Mouse (Mus musculus) forebrain, embryonic 14.5 days (tissue): ENCODE results near the gene Stk24. TPM values are rescaled to one million over a fixed set of nuclear protein-coding genes. Genes with fewer than 3 reads are reported as not detected.

ENCODE experiments used
- ATAC-seq: fragments of 200-750 bp; cut with Nextera tagmentation; 2 replicates; pipeline ENCODE4 v1.8.0; 2017; ENCODE audit warnings: mild to moderate bottlenecking, moderate library complexity
- DNase-seq: peaks from one replicate; pipeline ENCODE4 v3.0.0-alpha.2; 2015; ENCODE audit warnings: low spot score
- H3K27ac ChIP-seq: fragments of 300-500 bp; sonication (generic); 2 replicates; pipeline ENCODE4 v1.5.1; 2014; ENCODE audit warnings: low read depth, mild to moderate bottlenecking, control low read depth, low read length, moderate library complexity
- H3K27me3 ChIP-seq: fragments of 300-500 bp; sonication (generic); replicated peaks from 2 replicates; pipeline ENCODE4 v1.6.1; 2014; ENCODE audit warnings: low read length, control low read depth, mixed read lengths; ENCODE audit not compliant: control insufficient read depth, insufficient read depth
- H3K36me3 ChIP-seq: fragments of 300-500 bp; sonication (generic); 2 replicates; pipeline ENCODE4 v1.6.1; 2014; ENCODE audit warnings: low read length, control low read depth; ENCODE audit not compliant: control insufficient read depth, insufficient read depth
- H3K4me1 ChIP-seq: fragments of 300-500 bp; sonication (generic); 2 replicates; pipeline ENCODE4 v1.6.1; 2014; ENCODE audit warnings: antibody characterized with exemption, low read length, control low read depth; ENCODE audit not compliant: control insufficient read depth, insufficient read depth
- H3K4me2 ChIP-seq: fragments of 300-500 bp; sonication (generic); 2 replicates; pipeline ENCODE4 v1.6.1; 2014; ENCODE audit warnings: mild to moderate bottlenecking, control low read depth, low read length
- H3K4me3 ChIP-seq: fragments of 300-500 bp; sonication (generic); 2 replicates; pipeline ENCODE4 v1.5.1; 2014; ENCODE audit warnings: low read depth, low read length, control low read depth
- H3K9ac ChIP-seq: fragments of 300-500 bp; sonication (generic); 2 replicates; pipeline ENCODE4 v1.6.1; 2014; ENCODE audit warnings: mild to moderate bottlenecking, low read length, control low read depth, moderate library complexity
- H3K9me3 ChIP-seq: fragments of 300-500 bp; sonication (generic); replicated peaks from 2 replicates; pipeline ENCODE4 v1.6.1; 2016; ENCODE audit warnings: low read length, control low read depth, mixed read lengths; ENCODE audit not compliant: control insufficient read depth
- WGBS: fragments of 180-500 bp; shearing (Covaris S2); extraction: QIAGEN DNeasy Blood & Tissue Kit; methylation state at CpG from one replicate; pipeline ENCODE4 v1.1.7; 2014; 5-methylcytosine and 5-hydroxymethylcytosine counted together
- polyA plus RNA-seq: library from polyadenylated mRNA; unstranded; fragments of >200 nt; fragmentation: Nextera tagmentation; extraction: Ambion mirVana; gene quantifications from 2 replicates; pipeline ENCODE4 v1.2.1, GENCODE M21; 2014

Stk24 gene
- polyA plus RNA-seq: 20.6 and 20.8 TPM in 2 replicates

DNA sequence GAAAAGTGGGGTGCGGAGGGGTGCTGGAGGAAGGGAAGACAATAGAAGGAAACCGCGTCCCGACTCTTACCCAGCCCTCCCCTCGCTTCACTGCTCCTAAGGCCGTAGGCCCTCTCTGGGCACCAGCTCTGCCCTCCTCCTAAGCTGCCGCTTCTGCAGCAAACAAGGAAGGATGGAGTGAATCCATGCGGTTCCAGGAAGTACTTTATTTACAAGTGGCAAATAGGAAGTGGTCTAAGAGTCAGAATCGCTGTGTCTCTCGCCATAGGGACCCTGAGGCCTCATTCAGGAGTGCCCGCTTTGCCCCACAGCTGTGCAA, at the start of gene Stk24:
Gene Stk24, minus strand, starts transcription at position 185 of the 319 bp plus-strand sequence.
- peak within 1 kb of the TSS; percentile 85 for H3K27ac ChIP-seq
- H3K36me3 ChIP-seq: no peaks in the 10 kb centered on the region
- no peaks in the 10 kb centered on the region for H3K27me3 ChIP-seq
- no peak; the same call in 1 of the 2 replicates for ATAC-seq
- peak within 1 kb of the TSS; percentile 95 for H3K9ac ChIP-seq
- peak within 1 kb of the TSS; percentile 91 for H3K4me3 ChIP-seq
- DNase-seq: no peak
- WGBS: 6% methylated on average over 11 of the region's 11 CpGs
- H3K4me1 ChIP-seq: peaks cover 12% of the 10 kb centered on the region; the same call in 1 of the 2 replicates
- peak within 1 kb of the TSS; percentile 93 for H3K4me2 ChIP-seq
- no peaks in the 10 kb centered on the region for H3K9me3 ChIP-seq

DNA sequence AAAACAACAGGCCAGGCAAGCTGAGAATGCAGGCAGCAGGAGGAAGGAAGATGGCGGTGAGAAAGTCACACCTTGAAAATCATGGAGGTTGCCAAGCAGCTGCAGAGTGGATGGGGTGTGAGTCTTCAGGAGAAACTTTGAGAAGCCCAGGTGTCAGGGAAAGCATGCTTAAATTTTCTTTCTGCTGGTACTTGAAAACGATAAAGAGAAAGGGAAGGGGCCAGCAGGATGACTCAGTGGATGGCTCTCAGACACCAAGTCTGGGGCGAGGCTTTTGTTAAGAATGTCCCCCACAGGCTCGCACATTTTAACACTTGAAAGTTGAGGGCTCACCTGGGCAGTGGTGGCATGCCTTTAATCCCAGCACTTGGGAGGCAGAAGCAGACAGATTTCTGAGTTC, 48.3 kb upstream of the Stk24 start:
- H3K9me3 ChIP-seq: 0 out of 2 replicates have a peak, but pooled peaks cover 4% of the 10 kb centered on the region
- no peak for DNase-seq
- no peak for ATAC-seq
- H3K4me3 ChIP-seq: no peak overlapping the region
- no peak overlapping the region for H3K4me2 ChIP-seq
- WGBS: 90% methylated on average over 4 of the region's 4 CpGs
- H3K27me3 ChIP-seq: no peaks in the 10 kb centered on the region
- H3K36me3 ChIP-seq: no peaks in the 10 kb centered on the region
- H3K4me1 ChIP-seq: no peaks in the 10 kb centered on the region
- H3K27ac ChIP-seq: no peak overlapping the region
- no peak overlapping the region for H3K9ac ChIP-seq

DNA sequence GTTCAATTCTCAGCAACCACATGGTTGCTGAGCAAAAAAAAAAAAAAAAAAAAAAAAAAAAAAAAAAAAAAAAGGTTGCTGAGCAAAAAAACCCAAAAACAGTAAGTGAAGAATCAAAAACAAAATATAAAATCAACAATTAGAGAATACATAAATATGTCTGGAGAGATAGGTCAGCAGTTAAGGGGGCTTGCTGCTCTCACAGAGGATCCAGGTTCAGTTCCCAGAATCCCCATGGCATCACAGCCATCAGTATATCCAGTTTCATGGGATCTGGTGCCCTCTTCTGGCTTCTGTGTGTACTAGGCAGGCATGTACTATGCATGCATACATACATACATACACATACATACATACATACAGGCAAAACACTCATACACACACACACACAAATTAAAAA, 46.9 kb upstream of the Stk24 start:
- Histone ChIP-seq H3K4me1 (no peaks in the 10 kb centered on the region), H3K4me3 (no peak overlapping the region), H3K4me2 (no peak overlapping the region), H3K36me3 (no peaks in the 10 kb centered on the region), H3K9ac (no peak overlapping the region), H3K27ac (no peak overlapping the region), H3K9me3 (0 out of 2 replicates have a peak, but pooled peaks cover 4% of the 10 kb centered on the region), H3K27me3 (no peaks in the 10 kb centered on the region)
- DNase-seq (no peak), ATAC-seq (no peak)

- no peak overlapping the region for H3K27ac ChIP-seq
- H3K27me3 ChIP-seq: no peaks in the 10 kb centered on the region
- H3K9me3 ChIP-seq: peaks cover 8% of the 10 kb centered on the region; the same call in 1 of the 2 replicates
- DNase-seq: no peak
- H3K4me3 ChIP-seq: no peak overlapping the region
- H3K4me1 ChIP-seq: no peaks in the 10 kb centered on the region
- ATAC-seq: no peak
- no peak overlapping the region for H3K4me2 ChIP-seq
- no peaks in the 10 kb centered on the region for H3K36me3 ChIP-seq
- 83% methylated on average over 7 of the region's 7 CpGs for WGBS
- no peak overlapping the region for H3K9ac ChIP-seq
Measured at GRCm38 (mm10) chr14:121425004-121425793, 45.4 kb upstream of the Stk24 start.

DNA sequence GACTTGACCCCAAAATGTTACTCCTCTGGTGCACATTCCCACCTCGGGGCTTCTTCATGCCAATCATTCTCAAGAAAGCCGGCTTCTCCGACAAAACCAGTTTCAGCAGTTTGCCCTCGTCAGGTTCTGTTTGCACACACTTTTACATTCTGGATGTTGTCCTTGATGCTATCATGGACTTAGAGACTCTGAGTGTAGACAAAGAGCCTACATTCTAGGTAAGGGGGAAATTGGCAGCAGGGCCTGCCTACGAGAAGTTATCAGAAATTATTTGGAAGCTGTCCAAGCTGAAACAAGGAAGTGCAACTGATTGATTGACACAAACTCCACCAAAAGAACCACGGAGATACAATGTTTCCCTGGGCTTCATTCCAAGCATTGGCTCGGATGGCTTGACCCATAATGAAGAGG, 43.5 kb upstream of the Stk24 start:
- no peak overlapping the region for H3K4me3 ChIP-seq

DNA sequence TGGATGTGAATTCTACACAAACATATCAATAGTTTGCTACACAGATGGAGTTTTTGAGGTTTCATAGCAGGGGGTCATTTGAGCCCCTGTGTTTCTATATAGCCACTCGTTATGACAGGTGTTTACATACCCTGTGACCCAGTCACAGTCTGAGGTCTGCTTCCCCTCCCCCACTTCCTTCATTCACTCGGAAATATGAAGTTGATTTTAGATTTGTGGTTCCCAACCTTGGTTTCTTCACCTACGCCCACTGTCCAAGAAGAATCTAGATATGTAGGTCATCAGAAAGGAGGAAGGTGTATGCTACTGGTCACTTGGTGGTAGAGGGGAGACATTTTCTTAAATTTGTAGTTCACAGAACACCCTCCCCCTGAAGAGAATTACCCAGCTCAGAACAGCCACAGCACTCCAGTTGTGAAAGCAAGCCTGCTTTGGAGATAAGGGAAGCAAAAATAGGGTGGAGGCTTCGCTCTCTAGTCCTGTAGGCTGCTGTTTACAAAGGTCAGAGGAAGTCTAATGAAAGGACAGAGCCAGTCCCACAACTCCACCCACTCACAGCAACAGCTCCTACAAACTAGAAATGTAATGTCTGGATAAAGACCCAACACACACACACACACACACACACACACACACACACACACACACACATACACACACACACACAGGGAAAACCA, 43.0 kb upstream of the Stk24 start:
- Histone ChIP-seq H3K36me3 (no peaks in the 10 kb centered on the region), H3K4me2 (no peak overlapping the region), H3K4me1 (no peaks in the 10 kb centered on the region), H3K27ac (no peak overlapping the region), H3K9ac (no peak overlapping the region), H3K9me3 (peaks cover 4% of the 10 kb centered on the region; the same call in 1 of the 2 replicates), H3K27me3 (no peaks in the 10 kb centered on the region), H3K4me3 (no peak overlapping the region)
- WGBS: 74% methylated on average over 4 of the region's 4 CpGs
- DNase-seq: no peak
- ATAC-seq: no peak

More for the DNA sequence above, 43.5 kb upstream of the Stk24 start:
- H3K27me3 ChIP-seq: no peaks in the 10 kb centered on the region
- H3K9ac ChIP-seq: no peak overlapping the region
- no peak overlapping the region for H3K4me2 ChIP-seq
- H3K27ac ChIP-seq: no peak overlapping the region
- DNase-seq (no peak), ATAC-seq (no peak)
- no peaks in the 10 kb centered on the region for H3K4me1 ChIP-seq
- WGBS: 67% methylated on average over 7 of the region's 7 CpGs
- H3K36me3 ChIP-seq: no peaks in the 10 kb centered on the region
- H3K9me3 ChIP-seq: peaks cover 8% of the 10 kb centered on the region; the same call in 1 of the 2 replicates

DNA sequence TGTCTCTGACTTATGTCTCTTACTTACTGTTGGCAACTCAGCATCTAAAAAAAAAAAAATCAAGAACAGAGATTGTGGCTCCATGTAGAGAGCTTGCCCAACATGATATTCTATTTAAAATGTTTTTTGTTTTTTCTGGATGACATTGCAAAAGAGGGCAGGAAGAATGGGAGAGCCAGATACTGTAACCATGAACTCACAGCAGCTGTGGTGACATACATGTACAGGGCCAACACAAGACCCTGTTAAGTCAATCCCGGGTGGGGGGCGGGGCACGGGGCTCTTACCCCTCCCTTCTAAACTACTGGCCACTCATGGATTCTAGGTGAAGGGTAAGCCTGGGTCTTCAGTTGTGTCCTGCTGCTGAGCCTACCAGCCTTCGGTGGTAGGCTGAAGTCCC, 42.2 kb upstream of the Stk24 start:
- Histone ChIP-seq H3K4me1 (no peaks in the 10 kb centered on the region), H3K9ac (no peak overlapping the region), H3K4me2 (no peak overlapping the region), H3K27ac (no peak overlapping the region), H3K9me3 (peaks cover 4% of the 10 kb centered on the region; the same call in 1 of the 2 replicates), H3K4me3 (no peak overlapping the region), H3K27me3 (no peaks in the 10 kb centered on the region), H3K36me3 (no peaks in the 10 kb centered on the region)
- ATAC-seq: no peak
- WGBS: 94% methylated on average over 4 of the region's 4 CpGs
- no peak for DNase-seq

GRCm38 (mm10) chr14:121417594-121417993, 37.8 kb upstream of the Stk24 start:
- WGBS: 92% methylated on average over 5 of the region's 5 CpGs
- H3K9me3 ChIP-seq: peaks cover 4% of the 10 kb centered on the region; the same call in 1 of the 2 replicates
- H3K4me2 ChIP-seq: no peak overlapping the region
- DNase-seq (no peak), ATAC-seq (no peak)
- H3K4me3 ChIP-seq: no peak overlapping the region
- H3K36me3 ChIP-seq: no peaks in the 10 kb centered on the region
- no peak overlapping the region for H3K27ac ChIP-seq
- no peak overlapping the region for H3K9ac ChIP-seq
- H3K4me1 ChIP-seq: no peaks in the 10 kb centered on the region
- no peaks in the 10 kb centered on the region for H3K27me3 ChIP-seq
